Mouse (Mus musculus): ENCODE data around the gene 1700030K09Rik. TPM values are rescaled to one million over a fixed set of nuclear protein-coding genes. Genes with fewer than 3 reads are reported as not detected.

The 1700030K09Rik gene
- total RNA-seq, 2 experiments from 2014 or later = 9.2 to 9.5 TPM

GRCm38 (mm10) chr8:72504137-72504536, 60.5 kb downstream of the 1700030K09Rik start:
- peak in 1 of 2 experiments; percentile 41 for DNase-seq (ENCODE audit: low spot score in 2 of 2)

- no peak for DNase-seq (ENCODE audit: low spot score in 2 of 2)
These were observed 61.1 kb downstream of the 1700030K09Rik start for GRCm38 (mm10) chr8:72504637-72505314.

GRCm38 (mm10) chr8:72507505-72507904, 63.8 kb downstream of the 1700030K09Rik start:
- DNase-seq (ENCODE audit: low spot score in 2 of 2) = no peak

Small RNAs within 50 kb of the gene (microRNA-seq; reads per million reads assigned to microRNA genes)
- gene Mir7068 = 1.7 to 2.5 reads per million in 2 experiments

Other genes with a start within 250 kb of the 1700030K09Rik start
- not detected for gene Cib3, start 231.0 kb upstream of the 1700030K09Rik start, total RNA-seq (2021)
- gene Gm11034, start 230.2 kb upstream of the 1700030K09Rik start, total RNA-seq (2021) = not detected
- 10 to 100 TPM; 57.9 to 58.0 TPM for gene Fam32a, start 224.2 kb upstream of the 1700030K09Rik start, total RNA-seq (2021)
- gene Ap1m1, start 203.9 kb upstream of the 1700030K09Rik start, total RNA-seq (2021) = 10 to 100 TPM; 80.1 to 80.6 TPM
- gene Gm10282, start 138.6 kb upstream of the 1700030K09Rik start, total RNA-seq (2021) = 1 to 10 TPM; 2.8 to 4.2 TPM
- 10 to 100 TPM; 15.2 to 23.6 TPM for gene Klf2, start 124.8 kb upstream of the 1700030K09Rik start, total RNA-seq (2021)
- 10 to 100 TPM; 62.2 to 63.4 TPM for gene Eps15l1, start 22.4 kb upstream of the 1700030K09Rik start, total RNA-seq (2021)
- 1 to 10 TPM; 1.0 to 1.1 TPM for gene Calr3, start within 50 bp of the 1700030K09Rik start, total RNA-seq (2021)
- gene Cherp, start 31.3 kb downstream of the 1700030K09Rik start, total RNA-seq (2021) = 10 to 100 TPM; 70.4 to 72.7 TPM
- gene Slc35e1, start 48.7 kb downstream of the 1700030K09Rik start, total RNA-seq (2021) = 10 to 100 TPM; 54.9 to 55.8 TPM
- 10 to 100 TPM; 10.2 to 11.2 TPM for gene Med26, start 104.4 kb downstream of the 1700030K09Rik start, total RNA-seq (2021)
- gene Smim7, start 127.2 kb downstream of the 1700030K09Rik start, total RNA-seq (2021) = 100 to 1,000 TPM; 128 to 130 TPM
- gene Tmem38a, start 128.2 kb downstream of the 1700030K09Rik start, total RNA-seq (2021) = 100 to 1,000 TPM in 1 of 2 experiments, 10 to 100 TPM in 1; 96.5 to 101 TPM
- gene Nwd1, start 202.8 kb downstream of the 1700030K09Rik start, total RNA-seq (2021) = 10 to 100 TPM; 37.6 to 40.9 TPM

All from left cerebral cortex, adult 18-20 months (tissue).